10 mouse cellular contexts compared by ENCODE assay signal in the genomic region with DNA sequence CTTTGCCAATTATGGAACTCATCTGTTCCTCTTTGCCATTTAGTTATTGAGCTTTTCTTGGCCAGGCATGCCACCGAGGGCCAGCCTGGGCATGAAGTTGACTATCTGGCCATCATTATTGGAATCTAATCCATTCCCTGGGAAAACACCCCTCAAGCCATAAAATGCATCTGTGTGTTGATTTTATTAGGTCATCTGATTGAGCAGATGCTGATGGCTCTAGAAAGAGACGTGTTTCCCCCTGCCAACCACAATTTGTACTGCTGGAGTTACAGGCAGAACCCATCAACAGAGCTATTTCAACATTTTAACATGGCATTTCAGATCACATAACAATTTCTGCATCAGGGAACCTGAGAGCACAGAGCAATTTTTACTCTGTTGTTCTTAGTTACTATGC.
"Had no signal": no experiment of that assay in that cellular context is flagged by ENCODE, and none has a peak within 500 bp of the region (broad histone marks: within the 10 kb centered on the region; RNA-seq: fewer than 3 reads in every experiment).

No protein-coding gene starts in this region.

- DNase-seq: liver, postnatal 0 days; lung, adult 2 months; lung, postnatal 14 days; lung, postnatal 36 days; right cerebral cortex, adult 18-20 months; right cerebral cortex, postnatal 25 days; right cerebral cortex, postnatal 4 days; spleen, adult 18-20 months; thymus, adult 2 months; thymus, postnatal 36 days had no signal
